Mouse (Mus musculus) CH12.LX (cell line): ENCODE results near the gene Fam222a. TPM values are rescaled to one million over a fixed set of nuclear protein-coding genes. Genes with fewer than 3 reads are reported as not detected.
A peak's percentile ranks its signal among the peaks of the same experiment; 100 is the strongest.

Experiments
- DNase-seq: peaks from one replicate; pipeline ENCODE4 v3.0.0-alpha.2; 2013; ENCODE audit errors: extremely low read depth
- H3K27ac ChIP-seq: 2 replicates; pipeline ENCODE4 v1.5.1; 2012; ENCODE audit warnings: low read depth, mild to moderate bottlenecking, control low read depth, moderate library complexity; ENCODE audit not compliant: insufficient read depth
- H3K27me3 ChIP-seq: replicated peaks from 2 replicates; pipeline ENCODE3; 2012; ENCODE audit warnings: inconsistent platforms
- H3K36me3 ChIP-seq, 2 experiments: replicated peaks in 1 of 2; 2 replicates each; pipeline versions ENCODE3 to v1.6.1; 2012; ENCODE audit warnings: inconsistent platforms in 1 of 2, low read length in 1 of 2, mild to moderate bottlenecking in 1 of 2, mixed read lengths in 1 of 2, moderate library complexity in 1 of 2; ENCODE audit not compliant: control insufficient read depth in 1 of 2, insufficient read depth in 1 of 2
- H3K4me1 ChIP-seq, 2 experiments: 2 replicates each; pipeline ENCODE4 v1.6.1; 2012; ENCODE audit warnings: inconsistent platforms in 1 of 2, moderate library complexity in 1 of 2; ENCODE audit not compliant: insufficient read depth in 2 of 2, control insufficient read depth in 1 of 2
- H3K4me2 ChIP-seq: 2 replicates; pipeline ENCODE4 v1.6.1; 2012; ENCODE audit warnings: low read depth, mild to moderate bottlenecking, control low read depth; ENCODE audit not compliant: poor library complexity, insufficient read depth, severe bottlenecking
- H3K4me3 ChIP-seq, 3 experiments: fragments of 150-350 bp in 1 of 3; sonication (generic) in 1 of 3; replicated peaks in 1 of 3; 2 replicates each; pipeline versions ENCODE3 to v1.5.1; 2011 to 2012; ENCODE audit warnings: low read depth in 2 of 3, low read length in 2 of 3, mild to moderate bottlenecking in 2 of 3, moderate library complexity in 2 of 3, control low read depth in 1 of 3, improper control_type of control experiment in 1 of 3, inconsistent platforms in 1 of 3, mixed read lengths in 1 of 3; ENCODE audit not compliant: poor library complexity in 1 of 3
- H3K79me2 ChIP-seq: replicated peaks from 2 replicates; pipeline ENCODE4 v1.6.1; 2012; ENCODE audit warnings: mild to moderate bottlenecking, moderate library complexity; ENCODE audit not compliant: control insufficient read depth, poor library complexity, insufficient read depth, severe bottlenecking; ENCODE audit errors: extremely low read depth
- H3K9ac ChIP-seq: 2 replicates; pipeline ENCODE4 v1.6.1; 2012; ENCODE audit warnings: low read depth, mild to moderate bottlenecking, control low read depth, moderate library complexity; ENCODE audit not compliant: insufficient read depth
- H3K9me3 ChIP-seq: replicated peaks from 2 replicates; pipeline ENCODE3; 2012; ENCODE audit warnings: low read length, inconsistent platforms, mixed read lengths
- BHLHE40 ChIP-seq: IDR thresholded peaks from 2 replicates; pipeline ENCODE4 v1.6.1; 2011; ENCODE audit warnings: mild to moderate bottlenecking, low read depth, low read length, improper control_type of control experiment
- CHD2 ChIP-seq: IDR thresholded peaks from 2 replicates; pipeline ENCODE4 v1.6.1; 2011; ENCODE audit warnings: low read length, improper control_type of control experiment
- CTCF ChIP-seq, 2 experiments: IDR thresholded peaks in 1 of 2; conservative IDR thresholded peaks in 1 of 2; 2 replicates each; pipeline ENCODE4 v1.5.1; 2011 to 2012; ENCODE audit warnings: low read depth in 2 of 2, low read length in 2 of 2, improper control_type of control experiment in 1 of 2, inconsistent platforms in 1 of 2, mild to moderate bottlenecking in 1 of 2, moderate library complexity in 1 of 2
- E2F4 ChIP-seq: IDR thresholded peaks from 2 replicates; pipeline ENCODE4 v1.6.1; 2011; ENCODE audit warnings: low read depth, low read length, improper control_type of control experiment; ENCODE audit not compliant: insufficient replicate concordance
- ELF1 ChIP-seq: IDR thresholded peaks from 2 replicates; pipeline ENCODE4 v1.6.1; 2014; ENCODE audit warnings: low read depth, mild to moderate bottlenecking, inconsistent platforms, low read length, improper control_type of control experiment
- EP300 ChIP-seq: IDR thresholded peaks from 2 replicates; pipeline ENCODE4 v1.6.1; 2011; ENCODE audit warnings: low read length, improper control_type of control experiment
- ETS1 ChIP-seq: conservative IDR thresholded peaks from 2 replicates; pipeline ENCODE4 v1.6.1; 2012; ENCODE audit warnings: low read depth, mild to moderate bottlenecking, inconsistent platforms, low read length, improper control_type of control experiment, moderate library complexity
- GABPA ChIP-seq: IDR thresholded peaks from 2 replicates; pipeline ENCODE4 v1.6.1; 2012; ENCODE audit warnings: low read depth, low read length, improper control_type of control experiment, inconsistent platforms; ENCODE audit not compliant: insufficient replicate concordance
- HCFC1 ChIP-seq: IDR thresholded peaks from 2 replicates; pipeline ENCODE4 v1.6.1; 2012; ENCODE audit warnings: low read depth, mild to moderate bottlenecking, inconsistent platforms, low read length, improper control_type of control experiment
- IRF4 ChIP-seq: IDR thresholded peaks from 2 replicates; pipeline ENCODE4 v1.6.1; 2014; ENCODE audit warnings: low read depth, mild to moderate bottlenecking, inconsistent platforms, low read length, improper control_type of control experiment
- JUN ChIP-seq: IDR thresholded peaks from 2 replicates; pipeline ENCODE4 v1.6.1; 2011; ENCODE audit warnings: low read depth, mild to moderate bottlenecking, low read length, improper control_type of control experiment, moderate library complexity; ENCODE audit not compliant: insufficient read depth
- JUND ChIP-seq: conservative IDR thresholded peaks from 2 replicates; pipeline ENCODE4 v1.6.1; 2011; ENCODE audit warnings: low read depth, low read length, improper control_type of control experiment
- KAT2A ChIP-seq: IDR thresholded peaks from 2 replicates; pipeline ENCODE4 v1.6.1; 2012; ENCODE audit warnings: low read length, improper control_type of control experiment, inconsistent platforms; ENCODE audit not compliant: insufficient replicate concordance
- MAFK ChIP-seq: IDR thresholded peaks from 2 replicates; pipeline ENCODE4 v1.6.1; 2011; ENCODE audit warnings: low read length, improper control_type of control experiment; ENCODE audit not compliant: insufficient replicate concordance
- MAX ChIP-seq: IDR thresholded peaks from 2 replicates; pipeline ENCODE4 v1.6.1; 2011; ENCODE audit warnings: low read length, improper control_type of control experiment
- MAZ ChIP-seq: IDR thresholded peaks from 2 replicates; pipeline ENCODE4 v1.6.1; 2012; ENCODE audit warnings: low read depth, mild to moderate bottlenecking, inconsistent platforms, low read length, improper control_type of control experiment, moderate library complexity
- MEF2A ChIP-seq: IDR thresholded peaks from 2 replicates; pipeline ENCODE4 v1.6.1; 2014; ENCODE audit warnings: low read depth, mild to moderate bottlenecking, inconsistent platforms, low read length, improper control_type of control experiment, borderline replicate concordance
- MXI1 ChIP-seq: IDR thresholded peaks from 2 replicates; pipeline ENCODE4 v1.6.1; 2011; ENCODE audit warnings: mild to moderate bottlenecking, low read depth, low read length, improper control_type of control experiment
- MYC ChIP-seq: IDR thresholded peaks from 2 replicates; pipeline ENCODE4 v1.6.1; 2011; ENCODE audit warnings: low read depth, mild to moderate bottlenecking, improper control_type of control experiment, low read length
- NELFE ChIP-seq: IDR thresholded peaks from 2 replicates; pipeline ENCODE4 v1.6.1; 2011; ENCODE audit warnings: low read depth, low read length, improper control_type of control experiment
- NRF1 ChIP-seq: IDR thresholded peaks from 2 replicates; pipeline ENCODE4 v1.6.1; 2014; ENCODE audit warnings: low read depth, mild to moderate bottlenecking, inconsistent platforms, low read length, improper control_type of control experiment, moderate library complexity
- POLR2A ChIP-seq: IDR thresholded peaks from 2 replicates; pipeline ENCODE4 v1.6.1; 2011; ENCODE audit warnings: low read depth, mild to moderate bottlenecking, improper control_type of control experiment, low read length
- RAD21 ChIP-seq: IDR thresholded peaks from 2 replicates; pipeline ENCODE4 v1.6.1; 2011; ENCODE audit warnings: low read depth, mild to moderate bottlenecking, low read length, improper control_type of control experiment, moderate library complexity
- RCOR1 ChIP-seq: conservative IDR thresholded peaks from 2 replicates; pipeline ENCODE4 v1.6.1; 2012; ENCODE audit warnings: low read depth, mild to moderate bottlenecking, inconsistent platforms, low read length, improper control_type of control experiment
- SIN3A ChIP-seq: IDR thresholded peaks from 2 replicates; pipeline ENCODE4 v1.6.1; 2012; ENCODE audit warnings: low read length, improper control_type of control experiment, inconsistent platforms
- SMC3 ChIP-seq: IDR thresholded peaks from 2 replicates; pipeline ENCODE4 v1.6.1; 2011; ENCODE audit warnings: low read depth, low read length, improper control_type of control experiment
- TBP ChIP-seq: conservative IDR thresholded peaks from 2 replicates; pipeline ENCODE4 v1.6.1; 2011; ENCODE audit warnings: low read depth, low read length, improper control_type of control experiment
- TCF12 ChIP-seq: IDR thresholded peaks from 2 replicates; pipeline ENCODE4 v1.6.1; 2014; ENCODE audit warnings: low read depth, mild to moderate bottlenecking, inconsistent platforms, low read length, improper control_type of control experiment
- UBTF ChIP-seq: IDR thresholded peaks from 2 replicates; pipeline ENCODE4 v1.6.1; 2012; ENCODE audit warnings: low read depth, mild to moderate bottlenecking, inconsistent platforms, low read length, improper control_type of control experiment, moderate library complexity
- ZC3H11A ChIP-seq: IDR thresholded peaks from 2 replicates; pipeline ENCODE4 v1.6.1; 2012; ENCODE audit warnings: low read depth, mild to moderate bottlenecking, inconsistent platforms, low read length, improper control_type of control experiment
- ZKSCAN1 ChIP-seq: IDR thresholded peaks from 2 replicates; pipeline ENCODE4 v1.6.1; 2012; ENCODE audit warnings: low read depth, inconsistent platforms, low read length, improper control_type of control experiment, borderline replicate concordance
- ZMIZ1 ChIP-seq: IDR thresholded peaks from 2 replicates; pipeline ENCODE4 v1.6.1; 2012; ENCODE audit warnings: low read depth, mild to moderate bottlenecking, inconsistent platforms, low read length, improper control_type of control experiment
- dilution Hi-C: fragments of 300-500 bp; cut with MboI; formaldehyde crosslinking; loops from 2 replicates; pipeline ENCODE4 v1.14.3; 2020; ENCODE audit warnings: low sequenced_read_pairs; ENCODE audit not compliant: extremely low pct_unique_long_range_greater_than_20kb, extremely low pct_ligation_motif_present
- in situ Hi-C: fragments of 300-500 bp; cut with MboI; formaldehyde crosslinking; loops from 3 replicates; pipeline ENCODE4 v1.14.3; 2019; ENCODE audit warnings: low sequenced_read_pairs, low pct_ligation_motif_present, low pct_unique_long_range_greater_than_20kb, mixed read lengths
- polyA plus RNA-seq: library from polyadenylated mRNA; unstranded; fragments of >175 nt; gene quantifications from 2 replicates; pipeline ENCODE4 v1.2.1, GENCODE M21; 2012; ENCODE audit warnings: low read depth; ENCODE audit not compliant: insufficient read length
- total RNA-seq, 2 experiments: library from RNA; depleted of rRNA; stranded (reverse); fragments of 300-350 nt in 1 of 2; fragments of >200 nt in 1 of 2; gene quantifications; 2 replicates each; pipeline ENCODE4 v1.2.3; 2012 to 2014

The Fam222a gene
- total and polyA plus RNA-seq, 3 experiments: 0.13 TPM; not detected in 2

DNA sequence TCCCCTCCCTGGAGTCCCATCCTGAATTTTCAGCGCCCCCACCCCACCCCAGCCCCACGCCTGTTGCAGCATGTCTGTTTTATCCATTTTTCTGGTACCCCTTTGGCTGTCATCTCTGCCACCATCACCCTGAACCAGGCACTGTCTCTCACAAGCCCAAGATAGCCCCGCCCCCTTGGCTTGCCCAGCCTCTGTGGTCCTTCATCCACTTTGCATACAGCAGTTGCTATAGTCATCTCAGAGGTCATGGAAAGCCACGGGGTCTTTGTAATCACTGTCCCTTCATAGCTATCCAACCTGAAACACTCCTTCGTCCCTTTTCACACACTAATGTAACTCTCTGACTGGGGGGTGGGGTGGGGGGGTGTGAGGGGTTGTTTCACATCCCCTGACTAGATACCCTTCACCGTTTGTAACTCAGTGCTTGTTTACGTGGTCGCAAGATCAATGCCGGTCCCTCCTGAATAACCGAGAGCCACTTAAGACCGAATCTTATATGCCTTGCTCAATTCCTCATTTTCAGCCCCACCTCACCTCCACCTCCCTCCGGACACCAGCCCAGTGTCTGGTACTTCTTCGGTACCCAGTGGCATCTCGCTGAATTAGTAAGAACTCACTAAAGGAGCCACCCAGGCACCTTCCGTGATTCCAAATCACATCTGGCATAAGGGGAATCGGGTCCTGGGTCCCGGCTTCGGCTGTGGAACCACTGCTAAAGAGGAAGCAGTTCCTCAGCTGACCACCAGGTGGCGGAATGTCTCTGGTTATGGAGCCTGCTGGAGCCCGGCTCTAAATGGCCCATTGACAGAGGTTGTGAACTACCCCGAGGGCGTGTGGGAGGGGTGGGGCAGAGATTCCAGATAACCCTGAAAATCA is 71.2 kb downstream of the Fam222a start:
- DNase-seq: peak; percentile 85
- H3K9ac ChIP-seq: 0 out of 2 replicates have a peak overlapping the region, but pooled peaks have one; percentile 30
- no peaks in the 10 kb centered on the region for H3K79me2 ChIP-seq
- no peak overlapping the region for H3K27ac ChIP-seq
- peaks cover 3 to 25% of the 10 kb centered on the region in 2 experiments; a peak in 3 of 4 replicates for H3K4me1 ChIP-seq
- in situ Hi-C loops (no loop called here), dilution Hi-C loops (no loop called here)
- H3K9me3 ChIP-seq: no peaks in the 10 kb centered on the region
- peak overlapping the region; percentile 24 to 26 (median 26) for H3K4me3 ChIP-seq
- peaks cover 25% of the 10 kb centered on the region for H3K27me3 ChIP-seq
- peak overlapping the region; percentile 99 for H3K4me2 ChIP-seq
- no peaks in the 10 kb centered on the region for H3K36me3 ChIP-seq
- TF ChIP-seq HCFC1: no peak; the same call in 1 of the 2 replicates
- TF ChIP-seq CTCF (conservative IDR thresholded peaks at IDR 0.05 in 1 of 2, IDR thresholded peaks at IDR 0.05 in 1 of 2; ENCODE audit: low read depth in 2 of 2, low read length in 2 of 2): peak; percentile 79 to 97
- TF ChIP-seq ETS1: no peak
- TF ChIP-seq TBP: no peak
- TF ChIP-seq TCF12: no peak
- no peak for TF ChIP-seq CHD2
- TF ChIP-seq SIN3A: peak; percentile 80; the same call in 1 of the 2 replicates
- 0 out of 2 replicates have a peak, but pooled peaks have one; percentile 43 for TF ChIP-seq RCOR1
- TF ChIP-seq JUND: no peak
- peak; percentile 89 for TF ChIP-seq RAD21
- TF ChIP-seq KAT2A: no peak
- TF ChIP-seq POLR2A: no peak
- TF ChIP-seq MEF2A: no peak
- TF ChIP-seq MAX: peak; percentile 13; the same call in 1 of the 2 replicates
- TF ChIP-seq EP300: no peak
- TF ChIP-seq ZC3H11A: peak; percentile 68
- TF ChIP-seq MYC: no peak
- peak; percentile 51 for TF ChIP-seq IRF4
- TF ChIP-seq E2F4: no peak
- TF ChIP-seq NELFE: peak; percentile 58; the same call in 1 of the 2 replicates
- TF ChIP-seq NRF1: no peak
- peak; percentile 67; the same call in 1 of the 2 replicates for TF ChIP-seq MAZ
- no peak for TF ChIP-seq GABPA
- no peak for TF ChIP-seq ZMIZ1
- TF ChIP-seq ELF1: peak; percentile 60
- TF ChIP-seq JUN: no peak
- peak; percentile 80 for TF ChIP-seq MXI1
- TF ChIP-seq MAFK: no peak
- TF ChIP-seq BHLHE40: 0 out of 2 replicates have a peak, but pooled peaks have one; percentile 18
- TF ChIP-seq ZKSCAN1: no peak
- peak; percentile 59; the same call in 1 of the 2 replicates for TF ChIP-seq UBTF
- TF ChIP-seq SMC3: peak; percentile 95
- TF ChIP-seq, all 38 proteins: peak for 14
